Mouse (Mus musculus) left cerebral cortex, postnatal 14 days (tissue): ENCODE measurements at regions not wholly inside any gene's neighbourhood (a gene's known extent, or its start where the extent isn't known, plus 50 kb on each side); places are given as distances from the start of the nearest gene placed in this dataset.

Experiments
- DNase-seq, 2 experiments: peaks; one replicate each; pipeline ENCODE4 v3.0.0; 2021 to 2022; ENCODE audit warnings: low spot score in 2 of 2, mixed read lengths in 1 of 2
- intact Hi-C: fragments of 180-260 bp; cut with DNase I; formaldehyde crosslinking; loops from one replicate; pipeline ENCODE4 v1.15.1; 2025

- DNase-seq, result no peak
- intact Hi-C loops, result no loop called here
Measured at GRCm38 (mm10) chr11:10689917-10690316, 424.1 kb upstream of the Vwc2 start.

DNA sequence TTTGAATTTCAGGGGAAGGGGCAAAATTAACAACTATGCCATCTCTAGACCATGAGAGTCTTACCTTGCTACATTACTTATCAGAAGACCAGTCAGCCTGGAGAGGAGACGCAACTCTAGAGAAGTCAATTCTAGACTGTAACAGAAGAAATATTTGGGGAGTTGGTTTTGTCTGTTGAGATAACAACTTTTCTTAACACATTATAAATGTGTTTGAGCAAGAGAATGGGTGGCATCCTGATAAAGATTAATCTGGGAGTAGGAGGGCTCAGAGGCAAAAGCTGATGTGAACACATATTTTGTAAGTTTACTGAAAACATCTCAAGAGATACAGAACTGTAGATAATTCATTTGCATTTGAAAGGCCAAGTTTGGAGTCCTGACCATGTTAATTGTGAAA, 389.0 kb upstream of the Vwc2 start:
- intact Hi-C loops, result no loop called here

DNA sequence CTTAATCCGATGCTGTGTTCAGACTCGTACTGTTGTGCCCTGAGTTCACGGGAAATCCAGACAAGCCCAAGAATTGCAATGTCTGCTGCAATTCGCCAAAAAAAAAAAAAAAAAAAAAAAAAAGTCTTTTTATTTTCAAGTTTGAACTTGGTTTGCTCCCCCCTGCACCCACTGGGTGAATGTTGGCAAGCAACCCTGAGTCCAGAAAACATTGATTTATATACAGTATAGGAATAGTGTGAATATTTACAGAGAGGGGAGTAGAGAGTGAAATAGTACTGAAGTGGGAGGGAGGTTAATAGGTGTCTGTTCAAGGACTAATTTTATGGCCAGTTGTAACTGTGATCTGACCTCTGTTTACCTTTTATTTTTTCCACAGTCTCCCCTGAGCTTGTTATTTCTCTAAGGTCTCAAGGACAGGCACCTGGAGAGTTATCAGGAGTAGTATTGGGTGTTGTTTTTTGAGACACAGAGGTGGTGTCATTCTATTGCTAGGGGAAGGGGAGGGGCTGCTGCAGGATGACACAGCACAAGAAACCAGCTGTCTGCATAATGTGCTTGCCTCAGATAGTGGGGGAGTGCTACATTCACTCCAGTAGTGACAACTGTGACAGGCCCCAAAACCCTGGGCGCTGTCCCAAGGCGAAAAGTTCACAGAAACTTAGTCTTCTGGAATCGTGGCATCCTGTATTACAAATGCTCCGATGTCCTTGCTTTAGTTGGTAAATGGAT, 385.0 kb upstream of the Vwc2 start:
- intact Hi-C loops, result no loop called here
- DNase-seq, result peak in 1 of 2 experiments; percentile 2

More for the DNA sequence above, 389.0 kb upstream of the Vwc2 start:
- DNase-seq, result no peak
